Mouse (Mus musculus) limb, embryonic 10.5 days (tissue): ENCODE measurements around the gene Parpbp. TPM values are rescaled to one million over a fixed set of nuclear protein-coding genes. Genes with fewer than 3 reads are reported as not detected.
A peak's percentile ranks its signal among the peaks of the same experiment; 100 is the strongest.

Source experiments
- DNase-seq: peaks from one replicate; pipeline ENCODE4 v3.0.0-alpha.2; 2017; ENCODE audit warnings: low spot score
- H3K27ac ChIP-seq: fragments of 300-500 bp; sonication (generic); 2 replicates; pipeline ENCODE4 v1.5.1; 2016; ENCODE audit warnings: mild to moderate bottlenecking
- H3K27me3 ChIP-seq: fragments of 300-500 bp; sonication (generic); 2 replicates; pipeline ENCODE4 v1.6.1; 2016; ENCODE audit warnings: low read depth, mild to moderate bottlenecking; ENCODE audit not compliant: poor library complexity, severe bottlenecking
- H3K36me3 ChIP-seq: fragments of 300-500 bp; sonication (generic); 2 replicates; pipeline ENCODE4 v1.6.1; 2016; ENCODE audit warnings: mild to moderate bottlenecking, moderate library complexity
- H3K4me1 ChIP-seq: fragments of 300-500 bp; sonication (generic); 2 replicates; pipeline ENCODE4 v1.6.1; 2016
- H3K4me3 ChIP-seq: fragments of 300-500 bp; sonication (generic); 2 replicates; pipeline ENCODE4 v1.5.1; 2016; ENCODE audit warnings: mild to moderate bottlenecking, moderate library complexity
- H3K9me3 ChIP-seq: fragments of 300-500 bp; sonication (generic); replicated peaks from 2 replicates; pipeline ENCODE4 v1.6.1; 2016; ENCODE audit warnings: mild to moderate bottlenecking
- WGBS: fragments of 180-500 bp; shearing (Covaris S2); methylation state at CpG from one replicate; pipeline ENCODE4 v1.1.7; 2016; 5-methylcytosine and 5-hydroxymethylcytosine counted together
- polyA plus RNA-seq: library from polyadenylated mRNA; unstranded; fragments of >200 nt; fragmentation: Nextera tagmentation; extraction: Ambion mirVana; gene quantifications from 2 replicates; pipeline ENCODE4 v1.2.1, GENCODE M21; 2016

Gene Parpbp
- polyA plus RNA-seq, 1 experiment from 2014 or later: 21.0 TPM

DNA sequence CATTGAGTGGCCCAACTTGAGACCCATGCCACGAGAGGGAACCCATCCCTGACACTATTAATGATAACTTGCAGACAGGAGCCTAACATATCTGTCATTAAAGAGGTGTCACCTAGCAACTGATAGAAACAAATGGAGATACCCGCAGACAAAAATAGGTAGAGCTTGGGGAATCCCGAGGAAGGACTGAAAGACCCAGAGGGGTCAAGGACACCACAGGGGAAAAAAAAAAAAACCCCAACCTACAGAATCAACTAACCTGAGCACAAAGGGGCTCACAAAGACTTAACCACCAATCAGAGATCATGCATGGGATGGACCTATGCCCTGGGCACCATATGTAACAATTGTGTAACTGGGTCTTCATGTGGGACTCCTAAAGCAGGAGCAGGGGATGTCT, 79.4 kb downstream of the Parpbp start:
- H3K27me3 ChIP-seq: no peaks in the 10 kb centered on the region
- H3K4me1 ChIP-seq: peaks cover 12% of the 10 kb centered on the region
- no peaks in the 10 kb centered on the region for H3K36me3 ChIP-seq
- no peaks in the 10 kb centered on the region for H3K9me3 ChIP-seq
- no peak for DNase-seq
- H3K4me3 ChIP-seq: no peak overlapping the region
- H3K27ac ChIP-seq: no peak overlapping the region
- 84% methylated on average over 3 of the region's 3 CpGs for WGBS

DNA sequence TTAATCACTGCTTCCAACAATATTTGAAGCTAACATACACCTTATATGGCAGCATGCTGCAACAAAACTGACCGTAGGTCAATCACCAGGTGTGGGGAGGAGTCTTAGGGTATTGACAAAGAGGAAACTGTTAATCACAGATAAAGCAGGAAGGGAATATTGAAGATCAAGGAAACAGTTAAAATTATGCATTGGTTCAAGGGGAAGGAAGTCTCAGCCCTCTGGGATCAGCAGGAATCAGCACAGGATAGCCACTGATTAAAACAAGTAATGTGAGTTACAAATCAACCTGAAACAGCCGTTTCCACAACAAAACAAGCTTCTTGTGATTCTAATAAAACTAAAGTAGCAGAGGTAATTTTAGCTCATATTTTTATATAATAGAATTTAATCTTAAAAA, 81.9 kb downstream of the Parpbp start:
- whole genome bisulfite sequencing: 55% methylated on average over 2 of the region's 2 CpGs
- peaks cover 12% of the 10 kb centered on the region for H3K4me1 ChIP-seq
- H3K4me3 ChIP-seq: no peak overlapping the region
- no peak for DNase-seq
- no peak overlapping the region for H3K27ac ChIP-seq
- no peaks in the 10 kb centered on the region for H3K27me3 ChIP-seq
- H3K36me3 ChIP-seq: no peaks in the 10 kb centered on the region
- H3K9me3 ChIP-seq: no peaks in the 10 kb centered on the region

DNA sequence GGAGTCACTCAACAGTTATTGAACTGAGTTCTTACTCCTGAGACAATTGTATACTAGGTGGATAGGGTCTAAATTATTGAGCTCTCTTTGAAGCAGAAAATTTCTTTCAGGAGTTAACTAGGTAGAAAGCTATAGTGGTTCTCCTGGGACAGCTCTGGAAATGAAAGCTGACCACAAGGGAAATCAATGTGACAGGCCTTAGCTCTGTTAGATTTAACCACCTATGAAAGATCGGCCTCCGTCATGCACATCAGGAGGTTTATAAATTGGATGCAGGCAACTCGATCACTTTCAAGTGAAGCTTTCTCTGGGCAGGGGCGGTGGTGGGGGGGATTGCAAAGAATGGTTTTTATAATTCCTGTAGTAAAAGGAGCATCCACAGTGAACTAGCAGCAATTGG, 83.3 kb downstream of the Parpbp start:
- Histone ChIP-seq H3K9me3 (no peaks in the 10 kb centered on the region), H3K4me1 (peaks cover 12% of the 10 kb centered on the region), H3K4me3 (no peak overlapping the region), H3K27me3 (no peaks in the 10 kb centered on the region), H3K27ac (no peak overlapping the region), H3K36me3 (no peaks in the 10 kb centered on the region)
- 54% methylated on average over 4 of the region's 4 CpGs for WGBS
- no peak for DNase-seq

GRCm38 (mm10) chr10:88056950-88057649, 89.6 kb downstream of the Parpbp start:
- no peaks in the 10 kb centered on the region for H3K36me3 ChIP-seq
- 73% methylated on average over 14 of the region's 14 CpGs for WGBS
- DNase-seq: no peak
- H3K4me3 ChIP-seq: no peak overlapping the region
- H3K27ac ChIP-seq: no peak overlapping the region
- H3K9me3 ChIP-seq: no peaks in the 10 kb centered on the region
- no peaks in the 10 kb centered on the region; the same call in 1 of the 2 replicates for H3K4me1 ChIP-seq
- no peaks in the 10 kb centered on the region for H3K27me3 ChIP-seq

- no peak for DNase-seq
- Histone ChIP-seq H3K9me3 (no peaks in the 10 kb centered on the region), H3K27me3 (no peaks in the 10 kb centered on the region), H3K36me3 (no peaks in the 10 kb centered on the region), H3K4me3 (no peak overlapping the region), H3K4me1 (no peaks in the 10 kb centered on the region; the same call in 1 of the 2 replicates), H3K27ac (no peak overlapping the region)
- WGBS: 92% methylated on average over 14 of the region's 14 CpGs
These were observed 92.3 kb downstream of the Parpbp start for GRCm38 (mm10) chr10:88054233-88054985.

DNA sequence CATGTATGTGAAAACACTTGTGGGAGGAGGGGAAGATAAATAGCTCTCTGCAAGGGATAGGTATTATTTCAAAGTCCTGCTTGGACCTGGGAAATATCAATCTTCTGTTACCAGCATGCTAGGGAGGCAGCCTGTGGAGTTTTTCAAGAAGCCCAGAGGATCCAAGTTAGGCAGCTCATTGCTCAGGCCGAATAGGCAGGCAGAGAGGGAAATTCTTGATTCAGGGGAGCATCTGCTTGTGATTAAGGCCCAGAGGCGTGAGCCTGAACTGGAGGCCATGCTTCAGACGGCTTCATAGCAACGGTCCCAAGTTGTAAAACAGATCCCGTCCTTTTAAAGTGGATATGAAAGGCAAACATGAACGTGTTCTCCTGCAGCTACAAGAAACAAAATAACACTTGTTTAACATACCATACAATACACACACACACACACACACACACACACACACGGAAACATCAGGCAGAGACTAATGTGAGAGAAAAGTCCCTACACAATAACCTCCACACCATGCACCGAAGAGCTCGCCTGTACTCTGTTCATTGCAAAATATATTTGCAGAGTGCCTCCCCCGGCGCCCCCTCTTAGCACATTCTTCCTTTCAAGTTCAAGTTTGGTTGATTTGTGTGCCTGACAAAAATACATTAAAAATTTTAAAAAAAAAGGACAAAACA, 100.5 kb downstream of the Parpbp start:
- Histone ChIP-seq H3K36me3 (no peaks in the 10 kb centered on the region), H3K27ac (peak overlapping the region; percentile 87), H3K4me3 (no peak overlapping the region), H3K27me3 (no peaks in the 10 kb centered on the region), H3K4me1 (peaks cover 36% of the 10 kb centered on the region), H3K9me3 (no peaks in the 10 kb centered on the region)
- peak; percentile 83 for DNase-seq
- 30% methylated on average over 11 of the region's 11 CpGs for WGBS

DNA sequence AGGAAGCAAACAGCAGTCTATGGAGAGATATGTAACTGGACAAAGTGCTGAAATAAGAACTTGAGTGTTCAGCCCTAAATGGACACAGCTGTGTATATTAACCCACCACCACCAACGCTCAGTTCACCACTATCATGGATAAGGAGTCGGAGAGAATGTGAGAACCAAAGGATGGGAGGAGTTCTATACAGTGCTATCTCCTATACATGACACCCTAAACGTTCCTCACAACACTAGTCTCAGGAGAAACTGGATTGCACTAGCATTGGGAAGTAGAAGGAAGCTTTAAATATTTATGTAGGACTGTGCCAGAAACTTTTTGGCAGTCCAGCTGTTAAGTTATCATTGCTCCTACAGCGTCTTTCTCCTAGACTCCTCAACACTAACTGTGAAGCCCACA, 102.4 kb downstream of the Parpbp start:
- DNase-seq: no peak
- no peaks in the 10 kb centered on the region for H3K36me3 ChIP-seq
- H3K4me1 ChIP-seq: peaks cover 39% of the 10 kb centered on the region
- H3K27ac ChIP-seq: peak overlapping the region; percentile 71
- WGBS: 83% methylated on average over 4 of the region's 4 CpGs
- H3K4me3 ChIP-seq: no peak overlapping the region
- H3K27me3 ChIP-seq: no peaks in the 10 kb centered on the region
- no peaks in the 10 kb centered on the region for H3K9me3 ChIP-seq

Other genes with a start within 250 kb of the Parpbp start
- gene Pmch, start 55.9 kb downstream of the Parpbp start, polyA plus RNA-seq: 0.70 and 1.1 TPM in 2 replicates
- 117 and 124 TPM in 2 replicates for gene Nup37, start 51 bp upstream of the Parpbp start, polyA plus RNA-seq
- 50.8 and 53.2 TPM in 2 replicates for gene Washc3, start 54.2 kb upstream of the Parpbp start, polyA plus RNA-seq
- gene Dram1, start 232.1 kb upstream of the Parpbp start, polyA plus RNA-seq: 0.21 and 0.26 TPM in 2 replicates
- gene Gnptab, start 232.2 kb upstream of the Parpbp start, polyA plus RNA-seq: 7.1 and 8.6 TPM in 2 replicates